In the genomic region with DNA sequence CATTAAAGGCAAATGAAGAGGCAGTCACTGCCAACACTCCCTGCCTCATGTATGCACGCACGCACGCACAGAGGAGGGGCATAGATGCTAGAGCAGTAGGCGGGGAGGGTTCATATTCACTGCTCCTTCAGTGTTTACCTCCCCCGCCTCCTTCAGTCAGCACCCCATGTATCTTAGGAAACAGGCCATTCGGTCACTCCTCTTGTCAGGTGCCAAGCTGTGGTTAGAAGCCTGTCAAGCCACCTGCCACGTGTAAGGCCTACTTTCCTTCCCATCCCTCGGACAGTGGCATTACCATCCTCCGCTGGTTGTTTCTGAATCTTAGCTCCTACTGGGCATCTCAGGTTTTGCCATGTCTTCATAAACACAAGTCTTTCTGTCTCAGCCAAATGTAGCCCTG, we compare ENCODE assay signal across 21 mouse cellular contexts.
DNase-seq lines count a peak whose midpoint lies in the region; ATAC-seq lines count a peak whose summit lies in the region.
"Had no signal": no experiment of that assay in that cellular context is flagged by ENCODE, and none has a peak within 500 bp of the region (broad histone marks: within the 10 kb centered on the region; RNA-seq: fewer than 3 reads in every experiment).

No protein-coding gene starts in this region.

- ATAC-seq in megakaryocyte, adult 5-6 weeks (ENCODE audit: poor library complexity, severe bottlenecking), result no peak
- ATAC-seq: forebrain, embryonic 14.5 days; forebrain, embryonic 16.5 days had no signal

- H3K36me3 ChIP-seq in heart, embryonic 10.5 days, result peaks cover 4% of the 10 kb centered on the region; the same call in 1 of the 2 replicates
- H3K36me3 ChIP-seq in megakaryocyte, embryonic 14.5 days (replicated peaks; ENCODE audit: low read length), result no peaks in the 10 kb centered on the region
- H3K36me3 ChIP-seq: embryonic facial prominence, embryonic 15.5 days had no signal

- DNase-seq in heart, embryonic 10.5 days (ENCODE audit: low spot score), result peak; percentile 66
- no peak for DNase-seq in heart, adult 18-20 months
- DNase-seq: adrenal gland, adult 2 months; adrenal gland, postnatal 10 days; adrenal gland, postnatal 25 days; cerebellum, adult 11 months; cerebellum, adult 18-20 months; cerebellum, adult 8-10 months; cerebellum, adult 9-11 months; cerebellum, postnatal 14 days; cerebellum, postnatal 36 days; embryo, embryonic 11 days had no signal

- no peaks in the 10 kb centered on the region for H3K9me3 ChIP-seq in heart, embryonic 10.5 days
- peaks cover 81% of the 10 kb centered on the region for H3K9me3 ChIP-seq in megakaryocyte, embryonic 14.5 days
- H3K9me3 ChIP-seq: embryonic facial prominence, embryonic 13.5 days; embryonic facial prominence, embryonic 15.5 days; forebrain, embryonic 10.5 days; forebrain, embryonic 12.5 days had no signal

- H3K4me3 ChIP-seq in heart, embryonic 10.5 days, result no peak overlapping the region
- peak overlapping the region; percentile 43 for H3K4me3 ChIP-seq in megakaryocyte, embryonic 14.5 days (replicated peaks)
- H3K4me3 ChIP-seq: embryonic facial prominence, embryonic 13.5 days; embryonic facial prominence, embryonic 15.5 days; erythroblast, embryonic 14.5 days; forebrain, embryonic 10.5 days; forebrain, embryonic 12.5 days had no signal

- H3K27ac ChIP-seq in heart, embryonic 10.5 days, result no peak overlapping the region
- H3K27ac ChIP-seq: embryonic facial prominence, embryonic 13.5 days; embryonic facial prominence, embryonic 15.5 days; forebrain, embryonic 10.5 days; forebrain, embryonic 12.5 days had no signal

- 92% methylated on average over 9 of the region's 9 CpGs for WGBS in heart, embryonic 10.5 days

- H3K27me3 ChIP-seq in heart, embryonic 10.5 days (ENCODE audit: insufficient read depth, poor library complexity, severe bottlenecking), result no peaks in the 10 kb centered on the region
- H3K27me3 ChIP-seq in megakaryocyte, embryonic 14.5 days (replicated peaks), result no peaks in the 10 kb centered on the region
- H3K27me3 ChIP-seq: embryonic facial prominence, embryonic 13.5 days; embryonic facial prominence, embryonic 15.5 days; forebrain, embryonic 12.5 days had no signal

- H3K4me1 ChIP-seq in heart, embryonic 10.5 days, result no peaks in the 10 kb centered on the region
- no peaks in the 10 kb centered on the region for H3K4me1 ChIP-seq in megakaryocyte, embryonic 14.5 days
- H3K4me1 ChIP-seq: embryonic facial prominence, embryonic 13.5 days; embryonic facial prominence, embryonic 15.5 days; forebrain, embryonic 10.5 days; forebrain, embryonic 12.5 days had no signal
